14 mouse cellular contexts compared by ENCODE assay signal in the genomic region with DNA sequence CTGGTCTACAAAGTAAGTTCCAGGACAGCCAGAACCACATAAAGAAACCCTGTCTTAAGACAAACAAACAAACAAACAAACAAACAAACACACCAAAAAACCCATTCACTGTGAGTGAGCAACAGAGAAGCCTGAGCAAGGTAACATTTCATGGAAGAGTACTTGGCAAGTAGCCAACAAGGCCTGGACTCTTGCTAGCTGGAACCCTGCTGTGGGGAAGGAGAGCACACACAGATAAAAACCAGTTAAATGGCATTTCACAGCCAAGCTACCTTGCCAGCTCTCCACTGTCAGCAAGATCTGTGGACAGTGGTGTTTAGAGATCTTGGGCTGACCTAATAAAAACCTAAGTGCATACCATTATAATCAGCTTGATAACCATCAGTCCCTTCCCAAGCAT. TPM values are rescaled to one million over a fixed set of nuclear protein-coding genes. Genes with fewer than 3 reads are reported as not detected.
DNase-seq lines count a peak whose midpoint lies in the region; ATAC-seq and TF ChIP-seq lines count a peak whose summit lies in the region.
"Had no signal": no experiment of that assay in that cellular context is flagged by ENCODE, and none has a peak within 500 bp of the region (broad histone marks: within the 10 kb centered on the region; RNA-seq: fewer than 3 reads in every experiment).

No protein-coding gene starts in this region.

- no peak overlapping the region for H3K4me3 ChIP-seq in gastrocnemius, adult 2 months
- H3K4me3 ChIP-seq in liver, adult 2 months (ENCODE audit: insufficient read depth, low read depth, low read length): no peak overlapping the region
- no peak overlapping the region for H3K4me3 ChIP-seq in liver, embryonic 12.5 days
- no peak overlapping the region for H3K4me3 ChIP-seq in heart, embryonic 16.5 days (ENCODE audit: low read length)
- H3K4me3 ChIP-seq: forebrain, embryonic 12.5 days; midbrain, embryonic 13.5 days; neural tube, embryonic 13.5 days had no signal

- peaks cover 47% of the 10 kb centered on the region for H3K4me1 ChIP-seq in liver, adult 2 months (ENCODE audit: control insufficient read depth, insufficient read depth, low read length)
- peaks cover 41% of the 10 kb centered on the region for H3K4me1 ChIP-seq in liver, embryonic 12.5 days
- H3K4me1 ChIP-seq in heart, embryonic 16.5 days (ENCODE audit: control insufficient read depth, insufficient read depth, low read length): peaks cover 78% of the 10 kb centered on the region

- ATAC-seq in liver, embryonic 12.5 days: no peak
- ATAC-seq in heart, embryonic 16.5 days (replicated peaks; ENCODE audit: extremely low read depth, insufficient read depth, low FRiP score): no peak; the same call in 1 of the 2 replicates
- ATAC-seq in granulocyte monocyte progenitor cell, adult 5-6 weeks (replicated peaks; ENCODE audit: poor library complexity, severe bottlenecking): no peak
- ATAC-seq: midbrain, embryonic 13.5 days had no signal

- intact Hi-C loops in gastrocnemius, adult 2 months (cut with DNase I): no loop called here
- intact Hi-C loops in gastrocnemius, postnatal 36 days (cut with DNase I): no loop called here

- H3K27ac ChIP-seq in gastrocnemius, adult 2 months: 0 out of 2 replicates have a peak overlapping the region, but pooled peaks have one; percentile 6
- peak overlapping the region; percentile 34; the same call in 1 of the 2 replicates for H3K27ac ChIP-seq in liver, adult 2 months (replicated peaks; ENCODE audit: insufficient read depth, low read depth, low read length)
- H3K27ac ChIP-seq in liver, embryonic 12.5 days: no peak overlapping the region
- H3K27ac ChIP-seq in heart, embryonic 16.5 days (ENCODE audit: low read length): peak overlapping the region; percentile 96
- H3K27ac ChIP-seq: forebrain, embryonic 12.5 days; midbrain, embryonic 13.5 days; neural tube, embryonic 13.5 days had no signal

- H3K36me3 ChIP-seq in liver, adult 2 months (ENCODE audit: control insufficient read depth, insufficient read depth, low read length): no peaks in the 10 kb centered on the region; the same call in 1 of the 2 replicates
- no peaks in the 10 kb centered on the region for H3K36me3 ChIP-seq in liver, embryonic 12.5 days
- no peaks in the 10 kb centered on the region for H3K36me3 ChIP-seq in heart, embryonic 16.5 days (ENCODE audit: control insufficient read depth, insufficient read depth)
- H3K36me3 ChIP-seq: forebrain, embryonic 12.5 days; midbrain, embryonic 13.5 days; neural tube, embryonic 13.5 days had no signal

- TF ChIP-seq POLR2A in liver, adult 2 months (IDR thresholded peaks at IDR 0.05; ENCODE audit: extremely low read depth, insufficient read depth, low read length): no peak

- no peak for DNase-seq in gastrocnemius, adult 2 months
- no peak for DNase-seq in gastrocnemius, postnatal 36 days
- DNase-seq in liver, adult 2 months (ENCODE audit: extremely low read depth, low read depth, low spot score): peak; percentile 71
- peak; percentile 83 for DNase-seq in brain, adult 2 months (ENCODE audit: low read depth, low spot score)
- DNase-seq in thymus, postnatal 36 days: no peak
- DNase-seq: B cell, adult 2 months; gastrocnemius, postnatal 14 days had no signal

- H3K27me3 ChIP-seq in liver, adult 2 months (ENCODE audit: control insufficient read depth, insufficient read depth, low read length): no peaks in the 10 kb centered on the region
- H3K27me3 ChIP-seq in liver, embryonic 12.5 days (replicated peaks): no peaks in the 10 kb centered on the region
- H3K27me3 ChIP-seq in heart, embryonic 16.5 days (ENCODE audit: control insufficient read depth, insufficient read depth, low read length): no peaks in the 10 kb centered on the region
- H3K27me3 ChIP-seq: forebrain, embryonic 12.5 days; midbrain, embryonic 13.5 days; neural tube, embryonic 13.5 days had no signal

- H3K4me2 ChIP-seq in liver, embryonic 12.5 days: no peak overlapping the region
- peak overlapping the region; percentile 19 for H3K4me2 ChIP-seq in heart, embryonic 16.5 days (ENCODE audit: low read depth, low read length)
- H3K4me2 ChIP-seq: forebrain, embryonic 12.5 days; midbrain, embryonic 13.5 days; neural tube, embryonic 13.5 days had no signal

- no peak for TF ChIP-seq CTCF in gastrocnemius, adult 2 months (IDR thresholded peaks at IDR 0.05)
- TF ChIP-seq CTCF in liver, adult 2 months (IDR thresholded peaks at IDR 0.05; ENCODE audit: low read depth, low read length): no peak

- H3K9ac ChIP-seq in liver, adult 2 months (ENCODE audit: low read depth, low read length): no peak overlapping the region
- no peak overlapping the region for H3K9ac ChIP-seq in liver, embryonic 12.5 days
- peak overlapping the region; percentile 26; the same call in 1 of the 2 replicates for H3K9ac ChIP-seq in heart, embryonic 16.5 days (ENCODE audit: low read length)
- H3K9ac ChIP-seq: forebrain, embryonic 12.5 days; midbrain, embryonic 13.5 days; neural tube, embryonic 13.5 days had no signal

- peaks cover 32% of the 10 kb centered on the region for H3K79me2 ChIP-seq in liver, adult 2 months (ENCODE audit: control insufficient read depth, insufficient read depth, low read length)

- H3K9me3 ChIP-seq in liver, embryonic 12.5 days (replicated peaks): no peaks in the 10 kb centered on the region
- no peaks in the 10 kb centered on the region for H3K9me3 ChIP-seq in heart, embryonic 16.5 days (replicated peaks; ENCODE audit: control insufficient read depth, low read length)
- H3K9me3 ChIP-seq: forebrain, embryonic 12.5 days; G1E; midbrain, embryonic 13.5 days; neural tube, embryonic 13.5 days had no signal

RNA-seq across cellular contexts. Expression of gene Arhgap35, which starts 30.4 kb away (rescaled TPM):
- 10 to 100 TPM; 19.3 to 20.6 TPM for total RNA-seq in gastrocnemius, adult 2 months (2021)
- 10 to 100 TPM; 16.1 to 16.3 TPM for total RNA-seq in gastrocnemius, postnatal 36 days (2021)
- total RNA-seq in liver, adult 2 months (2014; rRNA removed): 30.4 and 38.9 TPM in 2 replicates
- polyA plus RNA-seq in liver, adult 2 months (2012; rRNA removed): 20.7 and 22.2 TPM in 2 replicates
- 4.4 and 4.7 TPM in 2 replicates for polyA plus RNA-seq in liver, embryonic 12.5 days (2016; fragmentation: Nextera tagmentation; extraction: Ambion mirVana)
- 12.9 and 16.0 TPM in 2 replicates for polyA plus RNA-seq in heart, embryonic 16.5 days (2015; fragmentation: Nextera tagmentation; extraction: Ambion mirVana)
- total RNA-seq in granulocyte monocyte progenitor cell, adult 5-6 weeks (2014; fragmentation: Nextera tagmentation): 7.6 and 10.9 TPM in 2 replicates
- 6.6 and 7.6 TPM in 2 replicates for total RNA-seq in granulocyte monocyte progenitor cell, adult 5-6 weeks (2017)

Comparison
In these comparisons a context has a peak if more than half of its experiments do, and no peak if none do; other contexts are left out.
1. DNase-seq: peak in liver, adult 2 months (single experiment) and brain, adult 2 months (single experiment); none in gastrocnemius, adult 2 months (single experiment), gastrocnemius, postnatal 36 days (0 of 2) and thymus, postnatal 36 days (0 of 2).